Mouse (Mus musculus) Patski (cell line): ENCODE measurements at regions not wholly inside any gene's neighbourhood (a gene's known extent, or its start where the extent isn't known, plus 50 kb on each side); places are given as distances from the start of the nearest gene placed in this dataset.

ENCODE experiments used
- ATAC-seq: fragments of 100-300 bp; one replicate; pipeline ENCODE4 v1.8.0; 2021
- CTCF ChIA-PET: fragments of 350-600 bp; sonication (Branson Sonifier 250); formaldehyde crosslinking; loops from one replicate; lab custom pipeline; 2022; ENCODE audit warnings: inconsistent platforms; lab: Charles Lee
- POLR2A ChIA-PET: fragments of 350-600 bp; sonication (Branson Sonifier 250); formaldehyde crosslinking; loops from one replicate; lab custom pipeline; 2022; ENCODE audit warnings: antibody characterized with exemption, inconsistent platforms; lab: Charles Lee
- DNase-seq: peaks from one replicate; pipeline ENCODE4 v3.0.0-alpha.2; 2011; ENCODE audit warnings: low read depth, low spot score
- H3K27me3 ChIP-seq: fragments of 371-371 bp; one replicate; pipeline ENCODE4 v1.5.1; 2021
- CTCF ChIP-seq: fragments of 100-300 bp; IDR thresholded peaks from one replicate; pipeline ENCODE4 v1.5.1; 2021
- in situ Hi-C: fragments of 300-500 bp; cut with MboI; formaldehyde crosslinking; loops from 3 replicates; pipeline ENCODE4 v1.11.1; 2018; ENCODE audit warnings: low pct_unique_long_range_greater_than_20kb, mixed read lengths

DNA sequence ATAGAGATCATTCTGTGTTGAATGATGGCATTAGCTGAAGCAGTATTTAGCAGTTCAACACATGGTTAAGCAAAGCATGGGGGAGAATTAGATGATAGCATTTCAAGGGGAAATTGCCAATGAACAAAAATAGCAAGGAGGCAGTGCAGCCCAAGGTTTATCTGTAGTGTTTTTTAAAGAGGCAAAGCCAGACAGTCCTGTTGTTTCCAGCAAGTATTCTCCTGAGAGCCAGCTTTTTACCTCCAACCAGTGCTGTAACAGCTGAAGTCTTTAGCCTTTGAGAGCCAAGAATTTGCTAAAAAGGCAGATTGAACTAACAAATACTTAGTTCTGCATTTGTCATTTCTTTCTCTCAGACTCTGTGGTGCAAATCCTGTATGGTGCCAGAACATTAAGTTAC, 305.1 kb upstream of the Arx start:
- POLR2A ChIA-PET, result no interaction called here
- CTCF ChIA-PET, result no interaction called here
- no peak for ATAC-seq
- peaks cover 34% of the 10 kb centered on the region for H3K27me3 ChIP-seq
- in situ Hi-C loops, result no loop called here
- no peak for DNase-seq
- no peak for TF ChIP-seq CTCF

DNA sequence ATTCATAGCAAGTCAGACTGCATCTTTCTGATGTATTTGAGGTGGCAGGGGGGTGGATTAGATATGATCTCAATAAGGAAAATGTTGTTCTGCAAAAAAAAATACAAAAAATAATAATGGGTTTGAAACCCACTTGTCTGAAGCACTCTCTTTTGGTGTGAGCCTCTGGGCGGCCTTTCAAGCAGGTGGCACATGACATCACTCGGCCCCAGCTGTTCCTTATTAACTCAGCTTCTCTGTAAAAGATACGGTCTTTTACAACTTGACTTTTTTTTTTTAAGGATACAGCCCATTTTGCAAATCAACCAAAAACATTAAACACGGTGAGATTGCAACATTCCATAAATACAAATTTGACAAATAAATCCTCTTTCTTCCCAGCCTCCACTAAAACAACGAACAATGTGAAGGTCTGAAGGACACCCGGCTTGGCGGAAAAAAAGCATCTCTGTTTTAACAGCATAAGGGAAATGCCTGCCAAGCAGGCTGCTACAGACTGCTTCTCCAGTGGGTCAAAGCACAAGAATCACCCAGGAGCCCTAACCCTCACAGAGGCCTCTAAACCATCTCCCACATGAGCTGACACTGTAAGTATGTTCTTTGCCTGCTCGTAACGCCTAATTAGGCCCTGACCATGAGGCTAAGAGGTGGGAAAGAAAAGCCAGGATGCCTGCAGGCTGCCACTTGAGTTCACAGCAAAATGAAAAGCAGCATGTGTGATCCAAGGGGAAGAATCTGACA, 283.8 kb upstream of the Arx start:
- POLR2A ChIA-PET, result no interaction called here
- ATAC-seq (no peak), DNase-seq (no peak)
- CTCF ChIA-PET, result no interaction called here
- TF ChIP-seq CTCF, result no peak
- peaks cover 13% of the 10 kb centered on the region for H3K27me3 ChIP-seq
- in situ Hi-C loops, result no loop called here

- ATAC-seq, result no peak
- peaks cover 20% of the 10 kb centered on the region for H3K27me3 ChIP-seq
- no peak for TF ChIP-seq CTCF
- no peak for DNase-seq
- in situ Hi-C loops, result no loop called here
- CTCF ChIA-PET, result no interaction called here
- POLR2A ChIA-PET, result no interaction called here
Measured at GRCm38 (mm10) chrX:93006681-93007080, 279.6 kb upstream of the Arx start.

GRCm38 (mm10) chrX:93011578-93011977, 274.7 kb upstream of the Arx start:
- DNase-seq, result no peak

DNA sequence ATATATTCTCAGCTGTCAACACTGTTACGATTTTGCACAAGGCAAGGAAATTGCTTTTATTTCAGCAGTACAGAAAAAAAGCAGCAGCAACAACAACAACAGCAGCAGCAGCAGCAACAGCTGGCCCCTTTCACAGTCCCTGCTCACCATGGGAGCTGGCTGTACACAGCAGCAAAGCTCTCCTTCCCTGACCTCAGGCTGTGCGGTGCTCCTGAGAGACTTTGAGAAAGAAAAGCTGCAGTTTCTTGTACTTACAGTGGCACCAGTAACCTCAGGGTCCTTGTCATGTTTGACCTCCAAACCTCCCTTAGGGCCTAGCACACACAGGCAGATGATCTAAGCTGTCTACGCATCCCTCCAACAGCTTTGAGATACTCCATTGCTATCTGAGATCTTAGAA, 269.9 kb upstream of the Arx start:
- no peak for DNase-seq
- H3K27me3 ChIP-seq, result peaks cover 43% of the 10 kb centered on the region
- CTCF ChIA-PET, result interaction anchor here (1.6 kb wide), 1 partner anchor 12 kb away, joined by 3 read pairs; no protein-coding TSS in a partner anchor
- TF ChIP-seq CTCF, result no peak
- POLR2A ChIA-PET, result no interaction called here
- ATAC-seq, result no peak
- in situ Hi-C loops, result no loop called here

More at GRCm38 (mm10) chrX:93011578-93011977, 274.7 kb upstream of the Arx start:
- ChIA-PET CTCF (interaction anchor here (0.7 kb wide), 1 partner anchor 27 kb away, joined by 3 read pairs; no protein-coding TSS in a partner anchor), POLR2A (no interaction called here)
- in situ Hi-C loops, result no loop called here
- no peak for ATAC-seq
- H3K27me3 ChIP-seq, result peaks cover 40% of the 10 kb centered on the region
- TF ChIP-seq CTCF, result no peak

- POLR2A ChIA-PET, result no interaction called here
- in situ Hi-C loops, result no loop called here
Measured at GRCm38 (mm10) chrX:93041096-93041495, 245.1 kb upstream of the Arx start.

DNA sequence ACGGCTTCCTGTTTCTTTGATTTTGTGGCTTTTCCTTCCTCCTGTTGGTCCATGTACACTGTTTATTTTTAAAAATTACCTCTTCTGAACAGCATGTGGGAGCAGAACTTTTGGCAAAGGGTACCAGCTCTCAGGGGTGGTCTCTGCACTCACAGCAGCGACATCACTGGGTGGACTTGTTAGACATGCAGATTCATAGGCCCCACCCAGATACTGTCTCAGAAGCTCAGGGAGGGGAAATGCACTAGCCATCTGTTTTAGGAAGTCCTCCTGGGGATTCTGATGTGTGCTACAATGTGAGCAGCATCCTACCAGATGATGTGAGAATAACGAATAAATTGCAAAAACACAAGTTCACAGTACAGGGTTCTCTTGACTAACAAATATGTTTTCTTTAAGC, 243.5 kb upstream of the Arx start:
- ATAC-seq (no peak), DNase-seq (no peak)
- no peak for TF ChIP-seq CTCF
- in situ Hi-C loops, result no loop called here
- CTCF ChIA-PET, result interaction anchor here (1.0 kb wide), 1 partner anchor 533 kb away, joined by 3 read pairs; no protein-coding TSS in a partner anchor
- POLR2A ChIA-PET, result interaction anchor here (0.7 kb wide), 1 partner anchor 1604 kb away, joined by 3 read pairs; no protein-coding TSS in a partner anchor
- H3K27me3 ChIP-seq, result peaks cover 33% of the 10 kb centered on the region

More at GRCm38 (mm10) chrX:93041096-93041495, 245.1 kb upstream of the Arx start:
- ATAC-seq, result no peak
- CTCF ChIA-PET, result interaction anchor here (1.5 kb wide), 1 partner anchor 15 kb away, joined by 3 read pairs; no protein-coding TSS in a partner anchor
- peaks cover 30% of the 10 kb centered on the region for H3K27me3 ChIP-seq
- DNase-seq, result no peak
- no peak for TF ChIP-seq CTCF

DNA sequence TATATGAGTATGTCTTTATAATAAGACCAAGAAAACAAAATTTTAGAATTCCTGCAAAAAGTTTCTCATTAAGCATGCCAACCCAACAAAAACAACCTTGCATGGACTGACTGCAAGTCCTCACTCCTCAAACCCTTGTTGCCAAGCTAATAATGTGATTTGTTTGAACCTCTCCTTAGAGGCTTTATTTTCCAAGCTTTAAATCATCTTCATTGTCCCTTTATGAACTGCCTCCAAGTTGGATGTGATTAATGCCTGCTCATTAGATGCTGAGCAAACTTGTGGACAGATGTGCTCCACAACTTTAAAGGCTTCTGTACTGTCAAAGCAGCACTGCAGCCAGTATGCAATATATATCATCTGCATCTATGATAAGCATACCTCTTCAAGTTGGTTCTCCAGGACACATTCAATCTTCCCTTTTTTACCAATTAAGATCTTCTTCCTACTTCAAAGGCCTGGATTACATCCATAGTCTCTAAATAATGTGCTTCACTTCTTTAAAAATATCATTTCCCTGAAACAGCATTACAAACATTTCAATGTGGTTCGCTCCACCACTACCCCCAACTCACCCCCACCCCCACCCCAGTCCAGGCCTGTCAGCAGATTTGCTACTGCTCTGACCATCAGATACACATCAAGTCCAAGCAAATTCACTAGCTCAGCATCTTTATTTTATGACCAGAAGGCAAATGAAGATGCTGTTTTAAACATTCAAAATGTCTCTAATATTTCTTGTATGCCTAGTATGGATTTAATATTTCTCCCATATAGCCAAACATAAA, 237.1 kb upstream of the Arx start:
- peaks cover 42% of the 10 kb centered on the region for H3K27me3 ChIP-seq
- in situ Hi-C loops, result no loop called here
- TF ChIP-seq CTCF, result no peak
- ChIA-PET CTCF (interaction anchor here (1.3 kb wide), 1 partner anchor 9 kb away, joined by 5 read pairs; no protein-coding TSS in a partner anchor), POLR2A (no interaction called here)
- ATAC-seq (no peak), DNase-seq (no peak)

GRCm38 (mm10) chrX:93049755-93050143, 236.5 kb upstream of the Arx start:
- DNase-seq (no peak), ATAC-seq (no peak)
- H3K27me3 ChIP-seq, result peaks cover 40% of the 10 kb centered on the region
- TF ChIP-seq CTCF, result no peak
- ChIA-PET POLR2A (no interaction called here), CTCF (no interaction called here)
- in situ Hi-C loops, result no loop called here

DNA sequence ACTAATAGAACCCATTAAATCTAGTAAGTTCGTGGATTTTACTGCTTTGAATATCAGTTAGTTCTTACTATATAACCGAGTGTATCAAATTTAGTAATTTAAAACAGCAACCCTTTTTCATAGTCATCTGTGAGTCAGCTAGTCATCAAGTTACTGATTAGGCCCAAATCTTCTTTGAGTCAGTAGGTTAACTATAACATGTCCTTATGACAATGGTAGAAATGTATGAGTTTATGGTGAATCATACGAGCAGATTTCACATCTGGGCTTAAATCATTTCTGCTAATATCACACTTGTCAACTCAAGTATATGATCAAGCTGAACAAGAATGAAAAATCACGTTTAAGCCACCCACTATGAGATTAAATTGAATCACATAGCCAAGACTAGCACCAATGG, 226.7 kb upstream of the Arx start:
- DNase-seq, result no peak
- no peak for ATAC-seq
- no peak for TF ChIP-seq CTCF
- in situ Hi-C loops, result no loop called here
- ChIA-PET POLR2A (no interaction called here), CTCF (interaction anchor here (1.4 kb wide), 1 partner anchor 10 kb away, joined by 7 read pairs; no protein-coding TSS in a partner anchor)
- peaks cover 47% of the 10 kb centered on the region for H3K27me3 ChIP-seq
